Comparison of ENCODE assay signal across 31 mouse cellular contexts in the genomic region with DNA sequence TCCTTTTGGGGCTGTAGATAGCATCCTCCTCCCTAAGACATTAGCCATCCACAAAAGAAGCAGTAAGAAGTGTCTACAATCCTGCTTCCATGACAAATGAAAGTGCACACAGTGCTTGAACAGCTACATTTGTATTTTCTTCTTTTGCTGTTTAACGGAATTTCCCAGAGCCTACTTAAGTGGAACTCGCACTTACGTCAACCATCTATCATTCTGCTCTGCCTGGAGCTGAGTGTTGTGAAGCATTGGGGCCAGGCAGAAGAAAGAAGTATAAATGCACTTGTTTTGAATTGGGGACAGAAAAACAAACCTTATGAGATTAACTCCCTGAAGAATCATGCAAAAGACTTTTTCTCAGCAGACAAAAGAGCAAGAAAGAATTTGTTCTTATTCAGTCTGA.
"Had no signal": no experiment of that assay in that cellular context is flagged by ENCODE, and none has a peak within 500 bp of the region (broad histone marks: within the 10 kb centered on the region; RNA-seq: fewer than 3 reads in every experiment).

No protein-coding gene starts in this region.

- H3K27ac ChIP-seq: limb, embryonic 10.5 days; limb, embryonic 12.5 days; limb, embryonic 13.5 days; limb, embryonic 15.5 days; liver, embryonic 12.5 days; liver, embryonic 13.5 days; liver, embryonic 14.5 days; liver, embryonic 15.5 days; lung, embryonic 15.5 days; macrophage; midbrain, embryonic 10.5 days; midbrain, embryonic 12.5 days; midbrain, embryonic 13.5 days; midbrain, embryonic 15.5 days; neural tube, embryonic 12.5 days had no signal

- H3K4me3 ChIP-seq: limb, embryonic 10.5 days; limb, embryonic 12.5 days; limb, embryonic 13.5 days; limb, embryonic 15.5 days; liver, embryonic 12.5 days; liver, embryonic 13.5 days; liver, embryonic 15.5 days; lung, embryonic 15.5 days; megakaryocyte, embryonic 14.5 days; midbrain, embryonic 10.5 days; midbrain, embryonic 12.5 days; midbrain, embryonic 13.5 days; midbrain, embryonic 15.5 days; myocyte; neural tube, embryonic 12.5 days had no signal

- H3K9me3 ChIP-seq: limb, embryonic 10.5 days; limb, embryonic 12.5 days; limb, embryonic 13.5 days; limb, embryonic 15.5 days; liver, embryonic 12.5 days; liver, embryonic 13.5 days; liver, embryonic 15.5 days; lung, embryonic 15.5 days; megakaryocyte, embryonic 14.5 days; midbrain, embryonic 10.5 days; midbrain, embryonic 12.5 days; midbrain, embryonic 13.5 days; midbrain, embryonic 15.5 days; neural tube, embryonic 12.5 days had no signal

- H3K9ac ChIP-seq: limb, embryonic 12.5 days; limb, embryonic 13.5 days; limb, embryonic 15.5 days; liver, embryonic 12.5 days; liver, embryonic 13.5 days; liver, embryonic 14.5 days; liver, embryonic 15.5 days; liver, postnatal 0 days; lung, embryonic 14.5 days; lung, embryonic 15.5 days; midbrain, embryonic 12.5 days; midbrain, embryonic 13.5 days; midbrain, embryonic 15.5 days; neural tube, embryonic 12.5 days had no signal

- ATAC-seq: liver, embryonic 12.5 days; liver, postnatal 0 days; lung, postnatal 0 days; midbrain, embryonic 13.5 days; midbrain, embryonic 15.5 days; midbrain, embryonic 16.5 days had no signal

- H3K4me1 ChIP-seq: liver, embryonic 12.5 days; liver, embryonic 13.5 days; liver, embryonic 15.5 days; lung, embryonic 15.5 days; megakaryocyte, embryonic 14.5 days had no signal

- H3K27me3 ChIP-seq: limb, embryonic 12.5 days; limb, embryonic 13.5 days; limb, embryonic 15.5 days; liver, embryonic 12.5 days; liver, embryonic 13.5 days; liver, embryonic 15.5 days; lung, embryonic 15.5 days; megakaryocyte, embryonic 14.5 days; midbrain, embryonic 12.5 days; midbrain, embryonic 13.5 days; midbrain, embryonic 15.5 days; neural tube, embryonic 12.5 days had no signal

- H3K36me3 ChIP-seq: limb, embryonic 10.5 days; limb, embryonic 12.5 days; limb, embryonic 13.5 days; limb, embryonic 15.5 days; liver, embryonic 12.5 days; liver, embryonic 13.5 days; liver, embryonic 15.5 days; lung, embryonic 15.5 days; midbrain, embryonic 10.5 days; midbrain, embryonic 12.5 days; midbrain, embryonic 13.5 days; midbrain, embryonic 15.5 days; neural tube, embryonic 12.5 days had no signal

- DNase-seq: left cerebral cortex, postnatal 4 days; liver; liver, embryonic 13.5 days; liver, postnatal 0 days; lung, adult 18-20 months; lung, adult 2 months; lung, embryonic 14.5 days; lung, postnatal 10 days; lung, postnatal 14 days; lung, postnatal 36 days; midbrain, embryonic 14.5 days had no signal

- H3K4me2 ChIP-seq: limb, embryonic 12.5 days; limb, embryonic 13.5 days; limb, embryonic 15.5 days; liver, embryonic 11.5 days; liver, embryonic 12.5 days; liver, embryonic 13.5 days; liver, embryonic 15.5 days; lung, embryonic 14.5 days; lung, embryonic 15.5 days; midbrain, embryonic 11.5 days; midbrain, embryonic 12.5 days; midbrain, embryonic 13.5 days; midbrain, embryonic 15.5 days; neural tube, embryonic 12.5 days had no signal
